In genomic region chr17:64601751-64602578, GRCm38 (mm10) we compare ENCODE assay signal across 8 mouse cellular contexts. TPM values are rescaled to one million over a fixed set of nuclear protein-coding genes. Genes with fewer than 3 reads are reported as not detected.
DNase-seq lines count a peak whose midpoint lies in the region; ATAC-seq and TF ChIP-seq lines count a peak whose summit lies in the region.

No protein-coding gene starts in this region.

- peak overlapping the region; percentile 97 for H3K4me2 ChIP-seq in forebrain, postnatal 0 days (ENCODE audit: low read depth)

- DNase-seq in Patski (ENCODE audit: low read depth, low spot score) = no peak
- DNase-seq in cerebellum, adult 2 months = peak; percentile 42 to 43
- DNase-seq in forebrain, postnatal 0 days = peak; percentile 81
- peak; percentile 37 to 45 for DNase-seq in layer of hippocampus, postnatal 36 days
- DNase-seq in right cerebral cortex, postnatal 14 days = peak; percentile 62
- peak; percentile 27 for DNase-seq in yolk sac, embryonic 10.5 days (ENCODE audit: low spot score)

- no peaks in the 10 kb centered on the region for H3K27me3 ChIP-seq in Patski
- H3K27me3 ChIP-seq in cerebellum, adult 2 months (ENCODE audit: control insufficient read depth, insufficient read depth, low read length) = no peaks in the 10 kb centered on the region
- H3K27me3 ChIP-seq in forebrain, postnatal 0 days (ENCODE audit: insufficient read depth, low read length) = no peaks in the 10 kb centered on the region

- H3K4me3 ChIP-seq in cerebellum, adult 2 months (replicated peaks; ENCODE audit: insufficient read depth, low read depth, low read length) = peak overlapping the region; percentile 74
- H3K4me3 ChIP-seq in forebrain, postnatal 0 days (ENCODE audit: low read depth, low read length) = peak overlapping the region; percentile 89
- peak overlapping the region; percentile 62 for H3K4me3 ChIP-seq in macrophage (ENCODE audit: inconsistent target)

- TF ChIP-seq POLR2A in cerebellum, adult 2 months (IDR thresholded peaks at IDR 0.05; ENCODE audit: borderline replicate concordance, insufficient read depth, low read length) = no peak

- H3K9me3 ChIP-seq in forebrain, postnatal 0 days (ENCODE audit: low read length) = no peaks in the 10 kb centered on the region

- no peak for ATAC-seq in Patski
- ATAC-seq in forebrain, postnatal 0 days = peak; percentile 50
- peak; percentile 58 to 60 for ATAC-seq in hematopoietic stem cell, adult 5-6 weeks (replicated peaks in 1 of 2; ENCODE audit: insufficient read depth in 1 of 2, low FRiP score in 2 of 2, low TSS enrichment in 1 of 2, low read depth in 1 of 2, poor library complexity in 2 of 2, severe bottlenecking in 2 of 2)

- H3K9ac ChIP-seq in forebrain, postnatal 0 days = peak overlapping the region; percentile 77

- H3K4me1 ChIP-seq in cerebellum, adult 2 months (ENCODE audit: control insufficient read depth, insufficient read depth, low read length) = no peaks in the 10 kb centered on the region
- no peaks in the 10 kb centered on the region for H3K4me1 ChIP-seq in forebrain, postnatal 0 days (ENCODE audit: insufficient read depth)

- POLR2A ChIA-PET in Patski (lab: Charles Lee) = interaction anchor here (1.2 kb wide), 1 partner anchor 17 kb away, joined by 3 read pairs; no protein-coding TSS in a partner anchor

- TF ChIP-seq CTCF in Patski (IDR thresholded peaks at IDR 0.05) = peak; percentile 46
- no peak for TF ChIP-seq CTCF in cerebellum, adult 2 months (IDR thresholded peaks at IDR 0.05; ENCODE audit: borderline replicate concordance, insufficient read depth, low read depth, low read length)
- peak; percentile 66 for TF ChIP-seq CTCF in forebrain, postnatal 0 days (IDR thresholded peaks at IDR 0.05; ENCODE audit: low read depth)

- WGBS in cerebellum, adult 2 months = 8% methylated on average over 44 of the region's 44 CpGs
- 2% methylated on average over 44 of the region's 44 CpGs for WGBS in forebrain, postnatal 0 days
- 4% methylated on average over 44 of the region's 44 CpGs for WGBS in macrophage (ENCODE audit: missing documents)

- H3K36me3 ChIP-seq in forebrain, postnatal 0 days (ENCODE audit: insufficient read depth) = no peaks in the 10 kb centered on the region
- H3K36me3 ChIP-seq in macrophage (ENCODE audit: inconsistent target) = no peaks in the 10 kb centered on the region

- peaks cover 55% of the 10 kb centered on the region for H3K79me2 ChIP-seq in macrophage (ENCODE audit: inconsistent target)

- in situ Hi-C loops in Patski (cut with MboI; ENCODE audit: low pct_unique_long_range_greater_than_20kb) = loop anchor here (10.0 to 25.0 kb wide), 2 partner anchors 273 to 960 kb away; no protein-coding TSS in a partner anchor

- H3K27ac ChIP-seq in cerebellum, adult 2 months (ENCODE audit: insufficient read depth, low read length) = no peak overlapping the region
- peak overlapping the region; percentile 89; the same call in 1 of the 2 replicates for H3K27ac ChIP-seq in forebrain, postnatal 0 days (ENCODE audit: low read depth, low read length)
- H3K27ac ChIP-seq in macrophage = peak overlapping the region; percentile 73

- CTCF ChIA-PET in Patski (lab: Charles Lee) = interaction anchor here (1.2 to 2.6 kb wide), 5 partner anchors 11 to 79 kb away, joined by 4 to 10 read pairs (median 6); no protein-coding TSS in a partner anchor

RNA-seq across cellular contexts. Expression of gene Man2a1, which starts 1.4 kb away (rescaled TPM):
- 54.9 TPM for polyA plus RNA-seq in Patski (2021)
- polyA plus RNA-seq in cerebellum, adult 2 months (2012; rRNA removed) = 5.7 TPM in 2 replicates
- 11.0 and 19.9 TPM in 2 replicates for total RNA-seq in forebrain, postnatal 0 days (2014; rRNA removed)
- polyA plus RNA-seq in forebrain, postnatal 0 days (2015; fragmentation: Nextera tagmentation; extraction: Ambion mirVana) = 1.4 and 2.2 TPM in 2 replicates
- 18.6 and 19.4 TPM in 2 replicates for total RNA-seq in hematopoietic stem cell, adult 5-6 weeks (2017)
- 10 to 100 TPM; 14.9 to 16.4 TPM for total RNA-seq in layer of hippocampus, postnatal 36 days (2021)
- 100 to 1,000 TPM in 21 of 26 experiments, 10 to 100 TPM in 5; 92.2 to 332 (median 110) TPM for total RNA-seq in macrophage (2018; cell fraction: chromatin; rRNA removed)
- 100 to 1,000 TPM in 10 of 26 experiments, 10 to 100 TPM in 16; 53.5 to 149 (median 90.6) TPM for total RNA-seq in macrophage (2018; cell fraction: cytosol; rRNA removed)
- total RNA-seq in macrophage (2018; cell fraction: nucleus; rRNA removed) = 100 to 1,000 TPM; 140 to 291 (median 172) TPM
- 65.6 to 83.0 TPM (median 71.7 TPM) in 3 replicates for polyA plus RNA-seq in macrophage (2018)
